Mouse (Mus musculus): ENCODE measurements around the gene Samd4b. TPM values are rescaled to one million over a fixed set of nuclear protein-coding genes. Genes with fewer than 3 reads are reported as not detected.

The Samd4b gene
- polyA plus RNA-seq, 1 experiment from 2014 or later, result 29.5 TPM

DNA sequence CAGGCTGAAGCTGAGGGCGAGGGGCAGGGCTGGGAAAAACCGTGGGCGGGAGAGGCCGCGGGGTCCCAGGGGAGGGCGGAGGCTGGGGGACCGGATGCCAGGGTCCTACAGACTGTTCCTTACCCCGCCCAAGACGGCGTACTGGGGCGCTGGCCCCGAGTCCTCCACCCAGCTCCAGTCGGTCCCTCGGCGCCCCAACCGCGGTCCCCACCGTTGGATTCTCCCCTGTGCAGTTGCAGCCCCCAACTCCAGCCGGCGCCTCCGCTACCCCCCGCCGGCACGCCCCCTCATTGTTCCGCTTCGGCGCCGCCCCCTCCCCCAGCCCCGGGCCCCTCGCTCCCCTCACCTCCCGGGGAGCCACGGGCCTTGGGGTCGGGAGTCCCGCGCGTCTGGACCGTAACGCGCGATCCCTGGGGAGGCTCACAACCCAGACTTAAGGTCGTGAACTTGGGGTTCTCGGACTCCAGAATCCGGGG lies 226.4 kb downstream of the Samd4b start:
- Histone ChIP-seq H3K4me1 (ENCODE audit: control insufficient read depth, insufficient read depth, low read length) (peaks cover 26% of the 10 kb centered on the region), H3K9me3 (ENCODE audit: control insufficient read depth, low read length) (no peaks in the 10 kb centered on the region), H3K4me2 (ENCODE audit: low read length) (peak overlapping the region; percentile 92), H3K4me3 (replicated peaks; ENCODE audit: low read depth, low read length) (peak overlapping the region; percentile 73), H3K9ac (replicated peaks; ENCODE audit: low read length) (peak overlapping the region; percentile 69), H3K27ac (replicated peaks; ENCODE audit: low read depth, low read length) (peak overlapping the region; percentile 83), H3K27me3 (ENCODE audit: control insufficient read depth, insufficient read depth, low read length) (no peaks in the 10 kb centered on the region), H3K36me3 (ENCODE audit: control insufficient read depth, insufficient read depth, low read length) (peaks cover 22% of the 10 kb centered on the region)
- DNase-seq, result peak; percentile 68
- no peak for ATAC-seq (ENCODE audit: low FRiP score, low TSS enrichment)
- whole genome bisulfite sequencing, result under 1% methylated on average over 42 of the region's 43 CpGs

DNA sequence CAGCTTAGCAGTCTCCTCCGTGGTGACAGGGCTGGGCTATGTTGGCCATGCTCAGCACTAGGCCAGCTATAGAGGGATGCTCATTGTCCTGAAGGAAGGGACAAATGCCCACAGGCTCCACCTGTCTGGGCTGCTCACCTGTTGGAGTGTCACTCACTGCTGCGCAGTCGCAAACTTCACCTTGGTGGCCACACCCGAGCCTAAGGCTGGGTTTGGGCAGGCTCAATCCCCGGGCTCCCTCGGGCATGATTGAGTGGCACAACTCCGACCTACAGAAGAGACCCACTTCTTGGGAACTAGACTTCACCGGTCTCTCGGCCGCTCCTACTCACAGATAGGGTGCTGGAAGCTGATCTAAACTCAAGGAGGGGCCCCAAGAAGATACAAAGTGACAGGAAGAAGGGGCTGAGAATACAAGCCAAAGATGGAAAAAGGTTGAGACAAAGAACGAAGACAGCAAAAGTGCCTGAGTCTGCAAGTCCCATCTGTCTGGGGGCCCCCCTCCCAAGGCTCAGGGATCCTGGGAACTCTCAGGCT lies 226.9 kb downstream of the Samd4b start:
- WGBS, result 6% methylated on average over 11 of the region's 11 CpGs
- peak overlapping the region; percentile 73 for H3K4me3 ChIP-seq (replicated peaks; ENCODE audit: low read depth, low read length)
- DNase-seq (no peak), ATAC-seq (ENCODE audit: low FRiP score, low TSS enrichment) (no peak)
- no peaks in the 10 kb centered on the region for H3K27me3 ChIP-seq (ENCODE audit: control insufficient read depth, insufficient read depth, low read length)
- peak overlapping the region; percentile 69 for H3K9ac ChIP-seq (replicated peaks; ENCODE audit: low read length)
- peak overlapping the region; percentile 92 for H3K4me2 ChIP-seq (ENCODE audit: low read length)
- H3K4me1 ChIP-seq (ENCODE audit: control insufficient read depth, insufficient read depth, low read length), result peaks cover 21% of the 10 kb centered on the region
- peak overlapping the region; percentile 83 for H3K27ac ChIP-seq (replicated peaks; ENCODE audit: low read depth, low read length)
- no peaks in the 10 kb centered on the region for H3K9me3 ChIP-seq (ENCODE audit: control insufficient read depth, low read length)
- H3K36me3 ChIP-seq (ENCODE audit: control insufficient read depth, insufficient read depth, low read length), result peaks cover 26% of the 10 kb centered on the region

DNA sequence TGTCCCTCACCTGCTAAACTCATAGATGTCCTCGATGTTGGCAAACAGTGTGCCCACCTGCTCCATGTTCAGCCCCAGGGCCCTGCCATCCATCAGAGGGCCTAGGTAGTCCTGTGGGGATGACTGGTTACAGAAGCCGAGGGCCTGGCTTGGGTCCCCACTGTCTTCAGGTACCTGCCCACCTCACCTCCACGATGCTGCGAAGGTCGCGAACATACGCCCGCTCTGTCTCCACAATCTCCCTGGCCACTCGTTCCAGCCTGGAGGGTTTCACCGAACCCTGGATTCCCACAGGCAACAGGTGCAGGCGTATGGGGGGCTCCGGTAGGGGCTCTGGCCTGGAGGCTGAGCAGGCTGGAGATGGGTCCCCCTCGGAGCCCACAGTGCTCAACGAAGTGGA lies 227.9 kb downstream of the Samd4b start:
- Histone ChIP-seq H3K27me3 (ENCODE audit: control insufficient read depth, insufficient read depth, low read length) (no peaks in the 10 kb centered on the region), H3K4me3 (replicated peaks; ENCODE audit: low read depth, low read length) (peak overlapping the region; percentile 73; the same call in 1 of the 2 replicates), H3K4me2 (ENCODE audit: low read length) (peak overlapping the region; percentile 92), H3K4me1 (ENCODE audit: control insufficient read depth, insufficient read depth, low read length) (peaks cover 17% of the 10 kb centered on the region; the same call in 1 of the 2 replicates), H3K36me3 (ENCODE audit: control insufficient read depth, insufficient read depth, low read length) (peaks cover 26% of the 10 kb centered on the region), H3K9me3 (ENCODE audit: control insufficient read depth, low read length) (no peaks in the 10 kb centered on the region), H3K9ac (replicated peaks; ENCODE audit: low read length) (no peak overlapping the region), H3K27ac (replicated peaks; ENCODE audit: low read depth, low read length) (no peak overlapping the region)
- 93% methylated on average over 14 of the region's 14 CpGs for WGBS
- no peak for ATAC-seq (ENCODE audit: low FRiP score, low TSS enrichment)
- DNase-seq, result no peak

DNA sequence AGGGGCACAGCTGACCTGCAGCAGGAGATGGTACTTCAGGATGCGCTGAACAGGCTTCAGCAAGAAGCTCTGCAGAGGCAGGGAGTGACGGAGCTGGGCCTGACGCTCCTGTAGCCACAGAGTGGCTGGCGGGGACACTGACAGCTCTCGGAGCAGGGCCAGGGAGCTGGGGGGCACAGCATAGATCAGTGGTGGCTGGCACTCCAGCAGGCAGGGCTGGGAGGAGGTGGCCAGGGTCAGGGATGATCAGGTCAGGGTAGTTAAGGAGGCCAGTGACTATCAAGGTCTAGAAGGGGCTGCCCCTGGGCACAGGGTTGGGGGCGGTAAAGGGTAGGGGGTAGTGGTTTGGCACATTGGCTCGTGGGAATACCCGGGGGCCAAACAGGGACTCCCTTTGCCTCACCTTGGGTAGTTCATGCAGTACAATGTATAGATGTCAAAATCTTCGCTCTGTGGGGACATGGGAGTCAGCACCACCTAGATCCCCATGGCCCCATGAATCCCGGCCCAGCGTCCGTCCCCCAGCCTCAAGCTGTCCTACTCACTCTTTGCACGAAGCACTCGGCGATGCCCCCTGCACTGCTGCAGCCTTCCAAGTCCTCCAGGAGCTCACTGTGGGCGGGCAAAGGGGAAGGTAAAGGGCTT lies 229.5 kb downstream of the Samd4b start:
- 93% methylated on average over 16 of the region's 16 CpGs for WGBS
- no peaks in the 10 kb centered on the region for H3K9me3 ChIP-seq (ENCODE audit: control insufficient read depth, low read length)
- H3K27ac ChIP-seq (replicated peaks; ENCODE audit: low read depth, low read length), result no peak overlapping the region
- no peaks in the 10 kb centered on the region for H3K27me3 ChIP-seq (ENCODE audit: control insufficient read depth, insufficient read depth, low read length)
- DNase-seq (no peak), ATAC-seq (ENCODE audit: low FRiP score, low TSS enrichment) (no peak)
- no peak overlapping the region for H3K4me2 ChIP-seq (ENCODE audit: low read length)
- H3K4me3 ChIP-seq (replicated peaks; ENCODE audit: low read depth, low read length), result no peak overlapping the region
- H3K36me3 ChIP-seq (ENCODE audit: control insufficient read depth, insufficient read depth, low read length), result peaks cover 41% of the 10 kb centered on the region
- peaks cover 17% of the 10 kb centered on the region; the same call in 1 of the 2 replicates for H3K4me1 ChIP-seq (ENCODE audit: control insufficient read depth, insufficient read depth, low read length)
- no peak overlapping the region for H3K9ac ChIP-seq (replicated peaks; ENCODE audit: low read length)

DNA sequence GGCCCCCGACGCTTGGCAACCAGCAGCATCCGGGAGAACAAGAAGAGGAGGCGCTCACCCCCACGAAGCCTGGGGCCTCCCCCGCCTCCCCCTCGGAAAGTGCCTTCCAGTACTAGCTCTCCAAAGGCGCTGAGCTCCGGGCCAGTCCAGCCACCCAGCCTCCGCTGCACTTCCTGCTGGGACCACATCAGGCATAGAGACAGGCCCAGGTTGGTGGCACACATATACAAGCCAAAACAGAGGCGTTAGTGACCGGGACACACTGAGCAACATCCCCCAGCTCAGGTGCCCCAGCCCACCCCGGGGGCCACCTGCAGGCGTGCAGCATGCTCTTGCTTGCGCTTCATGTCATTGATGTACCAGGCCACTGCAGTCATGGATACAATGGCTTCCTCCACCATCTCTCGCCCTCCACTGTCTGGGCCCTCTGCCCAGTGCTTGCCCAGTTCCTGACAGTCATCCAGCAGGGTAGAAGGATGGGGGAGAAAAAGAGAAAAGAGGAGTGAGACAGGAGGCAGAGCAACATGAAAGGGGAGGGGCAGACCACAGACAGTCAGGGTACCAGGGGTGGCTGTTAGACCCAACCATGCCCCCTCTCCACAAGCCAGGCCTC lies 230.2 kb downstream of the Samd4b start:
- H3K27me3 ChIP-seq (ENCODE audit: control insufficient read depth, insufficient read depth, low read length), result no peaks in the 10 kb centered on the region
- H3K9me3 ChIP-seq (ENCODE audit: control insufficient read depth, low read length), result no peaks in the 10 kb centered on the region
- no peak overlapping the region for H3K4me3 ChIP-seq (replicated peaks; ENCODE audit: low read depth, low read length)
- peaks cover 17% of the 10 kb centered on the region; the same call in 1 of the 2 replicates for H3K4me1 ChIP-seq (ENCODE audit: control insufficient read depth, insufficient read depth, low read length)
- ATAC-seq (ENCODE audit: low FRiP score, low TSS enrichment) (no peak), DNase-seq (no peak)
- peaks cover 43% of the 10 kb centered on the region for H3K36me3 ChIP-seq (ENCODE audit: control insufficient read depth, insufficient read depth, low read length)
- WGBS, result 91% methylated on average over 16 of the region's 16 CpGs
- no peak overlapping the region for H3K27ac ChIP-seq (replicated peaks; ENCODE audit: low read depth, low read length)
- no peak overlapping the region for H3K4me2 ChIP-seq (ENCODE audit: low read length)
- H3K9ac ChIP-seq (replicated peaks; ENCODE audit: low read length), result no peak overlapping the region

DNA sequence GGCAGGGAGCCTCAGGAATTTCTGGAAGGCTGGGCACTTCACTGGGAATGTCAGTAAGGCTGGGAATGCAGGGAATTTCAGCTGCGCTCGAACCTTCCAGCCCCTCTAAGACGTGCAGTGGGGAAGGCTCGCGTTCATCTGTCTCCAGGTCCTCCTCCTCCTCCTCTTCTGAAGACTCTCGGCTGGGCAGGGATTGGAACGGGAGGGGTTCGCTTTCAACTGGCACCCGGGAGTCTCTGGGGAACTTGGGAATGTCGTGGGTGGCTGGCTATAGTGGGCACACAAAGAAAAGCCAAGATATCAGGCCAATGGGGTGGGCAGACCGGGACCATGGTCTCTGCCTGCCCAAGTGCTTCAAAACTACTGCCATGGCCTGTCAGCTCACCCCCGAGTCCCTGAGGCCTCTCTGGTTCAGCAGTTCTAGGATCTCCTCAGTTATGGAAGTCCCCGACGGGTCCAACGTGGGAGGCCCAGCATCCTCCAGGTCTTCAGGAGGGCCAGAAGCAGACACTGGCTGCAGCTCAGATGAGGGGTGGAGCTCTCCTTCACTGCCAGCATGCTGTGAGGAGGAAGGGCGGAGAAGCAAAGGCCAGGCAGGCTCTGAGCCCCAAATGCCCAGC lies 235.4 kb downstream of the Samd4b start:
- peaks cover 60% of the 10 kb centered on the region for H3K36me3 ChIP-seq (ENCODE audit: control insufficient read depth, insufficient read depth, low read length)
- no peak for DNase-seq
- no peak overlapping the region for H3K9ac ChIP-seq (replicated peaks; ENCODE audit: low read length)
- 93% methylated on average over 16 of the region's 16 CpGs for WGBS
- H3K4me2 ChIP-seq (ENCODE audit: low read length), result no peak overlapping the region
- H3K27me3 ChIP-seq (ENCODE audit: control insufficient read depth, insufficient read depth, low read length), result no peaks in the 10 kb centered on the region
- H3K27ac ChIP-seq (replicated peaks; ENCODE audit: low read depth, low read length), result no peak overlapping the region
- ATAC-seq (ENCODE audit: low FRiP score, low TSS enrichment), result no peak
- peaks cover 9% of the 10 kb centered on the region; the same call in 1 of the 2 replicates for H3K4me1 ChIP-seq (ENCODE audit: control insufficient read depth, insufficient read depth, low read length)
- no peaks in the 10 kb centered on the region for H3K9me3 ChIP-seq (ENCODE audit: control insufficient read depth, low read length)
- H3K4me3 ChIP-seq (replicated peaks; ENCODE audit: low read depth, low read length), result no peak overlapping the region

DNA sequence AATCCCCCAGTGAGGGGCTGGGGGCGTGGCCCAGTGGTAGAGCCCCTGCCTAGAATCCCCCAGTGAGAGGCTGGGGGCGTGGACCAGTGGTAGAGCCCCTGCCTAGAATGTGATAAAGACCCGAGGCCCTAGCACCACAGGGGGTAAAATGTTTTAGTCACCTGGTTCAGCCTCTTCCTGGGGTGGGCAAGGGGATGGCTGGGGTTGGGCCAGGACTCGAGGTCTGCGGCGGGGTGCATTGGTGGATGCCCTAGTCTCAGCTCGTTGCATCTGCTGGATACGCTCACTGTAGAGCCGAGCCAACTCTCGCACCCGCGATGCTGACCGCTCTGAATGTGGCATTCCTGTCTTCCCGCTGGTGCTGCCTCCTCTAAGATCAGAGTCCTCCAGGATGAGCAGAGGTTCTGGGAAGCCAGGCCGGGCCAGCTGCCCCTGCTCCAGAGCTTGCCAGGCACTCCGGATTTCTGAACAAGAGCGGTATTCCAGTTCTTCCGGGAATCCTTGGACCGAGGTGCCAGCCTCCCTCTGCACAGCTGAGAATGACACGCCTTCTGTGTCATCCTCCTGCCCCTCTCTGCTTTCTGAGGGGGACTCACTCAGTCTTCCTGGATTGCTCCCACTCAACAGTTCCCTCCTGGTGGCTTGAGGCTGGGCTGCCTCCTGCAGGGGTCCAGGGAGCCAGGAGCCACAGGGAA lies 236.2 kb downstream of the Samd4b start:
- peaks cover 52% of the 10 kb centered on the region for H3K36me3 ChIP-seq (ENCODE audit: control insufficient read depth, insufficient read depth, low read length)
- no peak overlapping the region for H3K4me3 ChIP-seq (replicated peaks; ENCODE audit: low read depth, low read length)
- H3K4me1 ChIP-seq (ENCODE audit: control insufficient read depth, insufficient read depth, low read length), result peaks cover 9% of the 10 kb centered on the region; the same call in 1 of the 2 replicates
- DNase-seq (no peak), ATAC-seq (ENCODE audit: low FRiP score, low TSS enrichment) (no peak)
- WGBS, result 97% methylated on average over 20 of the region's 20 CpGs
- H3K9ac ChIP-seq (replicated peaks; ENCODE audit: low read length), result no peak overlapping the region
- no peaks in the 10 kb centered on the region for H3K27me3 ChIP-seq (ENCODE audit: control insufficient read depth, insufficient read depth, low read length)
- no peaks in the 10 kb centered on the region for H3K9me3 ChIP-seq (ENCODE audit: control insufficient read depth, low read length)
- no peak overlapping the region for H3K27ac ChIP-seq (replicated peaks; ENCODE audit: low read depth, low read length)
- H3K4me2 ChIP-seq (ENCODE audit: low read length), result no peak overlapping the region

DNA sequence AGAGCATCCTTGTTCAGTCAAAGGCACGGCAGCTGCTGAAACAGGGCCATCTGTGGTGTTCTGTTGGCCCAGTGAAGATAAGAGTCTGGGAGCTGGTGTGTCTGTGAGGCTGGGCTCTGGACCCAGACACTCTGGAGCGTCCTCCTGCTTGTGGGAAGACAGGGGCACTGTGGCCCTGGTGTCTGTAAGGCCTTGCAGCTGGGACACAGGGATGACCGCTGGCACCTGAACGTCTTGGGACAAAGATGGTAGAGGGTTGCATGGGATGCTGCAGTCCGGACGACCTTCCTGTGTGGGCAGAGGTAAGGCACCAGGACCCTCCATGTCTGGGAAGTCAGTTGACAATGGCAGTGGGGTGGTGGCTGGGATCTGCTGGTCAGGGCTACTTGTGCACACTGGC lies 237.7 kb downstream of the Samd4b start:
- Histone ChIP-seq H3K4me2 (ENCODE audit: low read length) (no peak overlapping the region), H3K27me3 (ENCODE audit: control insufficient read depth, insufficient read depth, low read length) (no peaks in the 10 kb centered on the region), H3K27ac (replicated peaks; ENCODE audit: low read depth, low read length) (no peak overlapping the region), H3K9ac (replicated peaks; ENCODE audit: low read length) (no peak overlapping the region), H3K9me3 (ENCODE audit: control insufficient read depth, low read length) (no peaks in the 10 kb centered on the region), H3K4me1 (ENCODE audit: control insufficient read depth, insufficient read depth, low read length) (peaks cover 9% of the 10 kb centered on the region; the same call in 1 of the 2 replicates), H3K36me3 (ENCODE audit: control insufficient read depth, insufficient read depth, low read length) (peaks cover 46% of the 10 kb centered on the region), H3K4me3 (replicated peaks; ENCODE audit: low read depth, low read length) (no peak overlapping the region)
- ATAC-seq (ENCODE audit: low FRiP score, low TSS enrichment) (no peak), DNase-seq (no peak)
- 95% methylated on average over 6 of the region's 6 CpGs for WGBS
